Mouse (Mus musculus): ENCODE results near the gene Prkce. TPM values are rescaled to one million over a fixed set of nuclear protein-coding genes. Genes with fewer than 3 reads are reported as not detected.

Gene Prkce
- total RNA-seq (2021), result 10 to 100 TPM; 31.1 to 32.5 TPM

DNA sequence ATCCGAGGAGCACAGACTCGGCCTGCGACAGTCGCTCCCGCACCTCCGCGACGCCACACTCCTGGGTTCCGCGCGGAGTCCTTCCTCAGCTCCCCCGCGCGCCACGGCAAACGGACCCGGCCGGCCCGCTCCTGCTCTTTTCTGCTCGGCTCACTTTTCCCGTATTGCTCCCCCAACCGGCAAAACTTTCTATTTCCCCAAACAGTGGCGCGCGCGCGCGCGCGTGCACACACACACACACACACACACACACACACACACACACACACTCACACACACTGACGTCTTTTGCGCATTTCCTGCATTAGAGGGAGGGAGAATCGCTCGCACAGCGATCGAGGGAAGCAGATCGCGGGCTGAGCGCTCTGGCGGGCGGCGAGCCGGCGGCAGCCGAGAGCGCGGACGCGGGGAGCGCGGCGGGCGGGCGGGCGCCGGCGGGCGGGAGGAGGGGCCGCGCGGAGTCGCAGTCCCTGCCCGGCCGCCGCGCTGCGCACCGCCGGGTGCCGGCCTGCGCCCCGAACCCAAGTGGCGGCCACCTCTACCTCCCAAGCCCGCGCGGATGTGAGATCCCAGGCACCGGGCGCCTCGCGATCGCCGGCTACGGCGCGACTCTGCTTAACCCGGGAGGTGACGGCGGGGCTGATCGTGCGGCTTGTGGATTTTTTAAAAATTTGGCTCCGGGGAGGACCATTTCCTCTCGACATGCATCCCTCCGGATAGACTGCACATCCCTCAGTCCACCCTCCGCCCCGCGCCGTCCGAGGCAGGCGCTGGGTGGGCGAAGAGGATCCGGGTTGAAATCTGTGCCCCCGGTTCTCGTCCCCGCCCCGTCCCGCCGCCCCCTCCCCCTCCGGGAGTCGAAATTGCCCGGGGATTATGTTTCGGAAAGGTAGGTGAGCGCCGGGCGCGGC lies at the start of gene Prkce:
Gene Prkce, plus strand, starts transcription at position 466 of the 911 bp plus-strand sequence.
- intact Hi-C loops (cut with DNase I), result loop anchor here (1.0 to 5.0 kb wide), 4 partner anchors 17 to 185 kb away; no protein-coding TSS in a partner anchor

DNA sequence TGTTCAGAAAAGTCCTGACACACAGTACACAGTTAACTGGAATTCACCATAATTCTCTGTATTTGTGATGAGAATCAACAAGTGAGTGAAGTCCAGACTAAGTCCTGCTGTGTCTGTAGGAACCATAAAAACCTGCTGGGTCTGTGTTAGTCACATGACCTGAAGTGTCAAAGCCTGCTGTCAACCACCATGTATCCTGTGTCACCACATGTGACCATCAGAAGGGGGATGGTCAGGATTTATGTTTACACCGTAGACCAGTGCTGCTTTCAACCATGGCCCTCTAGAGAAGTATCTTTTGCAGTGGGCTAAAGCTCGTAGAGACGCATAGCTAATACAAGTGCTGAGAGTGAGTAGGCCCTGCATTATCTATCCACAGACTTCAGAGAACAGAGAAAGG lies 44.4 kb upstream of the Prkce start:
- intact Hi-C loops (cut with DNase I), result no loop called here
- no peak for DNase-seq

More for the DNA sequence above, at the start of gene Prkce:
- DNase-seq, result peak; percentile 92

DNA sequence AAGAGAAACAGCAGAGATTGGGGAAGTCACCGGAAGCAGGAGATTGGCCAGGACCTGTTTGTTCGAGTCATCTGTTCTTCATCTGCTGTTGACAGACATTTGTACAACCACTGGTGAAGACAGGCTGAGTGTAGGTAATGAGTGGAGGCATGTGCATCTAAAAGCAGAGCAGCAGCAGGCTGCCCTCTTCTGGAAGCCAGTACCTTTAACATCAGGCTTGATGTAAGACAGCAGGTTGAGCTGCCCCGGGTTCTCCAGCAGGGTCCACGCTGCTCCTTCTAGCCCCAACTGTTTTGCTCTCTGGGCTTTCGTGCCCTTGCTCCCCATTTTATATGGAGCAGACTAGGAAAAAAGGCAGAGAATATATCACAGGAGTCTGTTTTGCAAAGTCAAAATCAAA lies 41.7 kb upstream of the Prkce start:
- intact Hi-C loops (cut with DNase I), result no loop called here
- peak in 1 of 2 experiments; percentile 8 for DNase-seq

DNA sequence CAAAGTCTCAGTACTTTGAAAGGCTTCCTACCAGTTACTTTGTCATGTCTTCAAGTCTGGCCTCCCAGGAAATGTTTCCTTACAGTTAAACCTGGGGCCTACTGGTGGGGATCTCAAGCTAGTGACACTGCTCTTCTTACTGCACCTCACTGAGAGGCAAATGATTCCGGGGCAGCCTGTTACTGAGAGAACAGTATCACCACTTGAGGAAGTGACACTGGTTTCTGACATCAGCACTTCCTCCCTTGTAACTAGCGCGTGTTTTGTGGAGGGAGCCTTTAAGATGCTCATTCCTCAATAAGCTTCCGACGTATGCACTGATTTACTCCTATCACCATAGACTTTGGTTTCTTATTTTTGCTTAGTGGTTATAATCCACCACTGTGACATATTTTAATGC lies 39.4 kb upstream of the Prkce start:
- DNase-seq, result no peak
- intact Hi-C loops (cut with DNase I), result no loop called here

DNA sequence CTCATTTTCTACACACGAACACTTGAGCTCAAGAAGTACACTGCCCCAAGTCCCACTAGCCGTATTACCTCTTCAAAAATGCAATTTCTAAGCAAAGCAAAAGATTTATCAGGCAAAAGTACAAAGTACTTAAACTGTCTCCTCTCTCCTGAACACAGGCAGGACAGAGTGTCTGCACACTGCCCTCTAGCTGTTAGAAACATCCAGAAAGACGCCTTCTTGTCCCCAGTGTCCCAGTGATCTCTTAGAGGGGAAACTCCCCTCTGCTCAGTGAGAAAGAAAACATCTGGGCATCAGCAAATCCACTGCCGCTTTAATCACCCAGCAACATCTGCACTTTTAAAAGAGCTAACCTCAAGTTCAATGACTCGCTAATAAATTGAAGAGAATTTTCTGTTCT lies 35.1 kb upstream of the Prkce start:
- intact Hi-C loops (cut with DNase I), result no loop called here
- DNase-seq, result peak; percentile 31

DNA sequence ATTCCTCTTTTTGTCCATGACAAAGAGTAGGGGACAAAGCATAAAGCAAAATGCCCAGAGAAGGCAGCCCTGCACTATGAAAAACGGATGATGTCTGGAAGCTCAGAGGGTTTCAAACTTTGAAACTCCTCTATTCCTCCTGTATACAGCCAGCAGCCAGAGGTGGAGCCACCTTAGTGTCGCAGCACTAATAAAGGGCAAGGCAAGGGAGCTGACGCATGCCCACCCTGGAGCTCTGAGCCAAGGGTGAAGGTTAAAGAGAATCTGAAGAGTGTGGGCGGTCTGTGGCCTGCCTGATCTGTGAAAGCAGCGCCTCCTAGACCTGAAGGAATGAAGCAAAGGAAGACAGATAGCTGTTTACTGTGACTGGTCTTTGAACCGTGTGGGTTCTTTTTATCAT lies 33.1 kb upstream of the Prkce start:
- intact Hi-C loops (cut with DNase I), result no loop called here
- no peak for DNase-seq

DNA sequence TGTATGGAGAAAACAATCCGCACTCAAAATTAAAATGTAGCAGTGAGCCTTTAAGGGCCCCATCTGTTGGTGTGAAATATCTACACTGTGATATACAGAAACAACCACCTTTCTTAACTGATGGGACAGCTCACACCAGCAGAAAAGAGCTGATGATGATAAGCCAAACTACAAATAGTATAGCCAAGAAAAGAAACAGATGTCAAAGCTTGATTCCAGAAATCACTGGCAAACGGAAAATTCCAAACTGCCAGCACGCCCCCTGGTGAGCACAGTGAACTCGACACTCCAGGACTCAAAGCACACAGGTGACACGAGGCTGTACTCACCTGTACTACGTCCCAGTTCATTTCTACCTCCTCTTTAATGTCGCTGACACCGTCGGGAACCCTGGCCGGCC lies 31.8 kb upstream of the Prkce start:
- intact Hi-C loops (cut with DNase I), result no loop called here
- DNase-seq, result no peak

DNA sequence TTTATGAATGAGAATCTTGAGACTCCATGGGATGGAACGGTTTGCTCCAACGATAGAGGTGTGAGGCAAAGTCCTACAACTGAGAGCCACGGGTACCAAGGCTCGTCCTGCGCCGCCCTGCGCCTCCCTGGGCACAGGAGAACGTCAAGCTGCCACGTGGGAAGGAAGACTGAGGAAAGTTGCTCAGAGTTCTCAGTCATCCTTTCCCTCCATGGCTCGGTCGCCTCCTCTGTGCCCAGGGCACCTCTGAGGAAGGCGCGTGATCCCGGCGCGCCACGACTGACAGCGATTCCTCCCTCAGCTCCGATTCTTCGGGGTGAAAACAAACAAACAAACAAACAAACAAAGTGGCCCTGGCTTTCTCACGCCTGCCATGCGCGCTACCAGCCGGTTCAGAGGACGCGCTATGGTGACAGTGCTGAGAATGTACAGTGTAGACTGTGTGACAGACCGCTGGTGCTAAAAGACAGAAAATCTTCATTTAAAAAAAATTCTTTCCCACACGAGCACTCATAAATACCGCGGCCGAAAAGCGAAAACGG lies 23.0 kb upstream of the Prkce start:
- DNase-seq, result peak in 1 of 2 experiments; percentile 19
- intact Hi-C loops (cut with DNase I), result loop anchor here (10.0 kb wide), 1 partner anchor 1120 kb away; the partner anchor contains the start of gene Mcfd2

DNA sequence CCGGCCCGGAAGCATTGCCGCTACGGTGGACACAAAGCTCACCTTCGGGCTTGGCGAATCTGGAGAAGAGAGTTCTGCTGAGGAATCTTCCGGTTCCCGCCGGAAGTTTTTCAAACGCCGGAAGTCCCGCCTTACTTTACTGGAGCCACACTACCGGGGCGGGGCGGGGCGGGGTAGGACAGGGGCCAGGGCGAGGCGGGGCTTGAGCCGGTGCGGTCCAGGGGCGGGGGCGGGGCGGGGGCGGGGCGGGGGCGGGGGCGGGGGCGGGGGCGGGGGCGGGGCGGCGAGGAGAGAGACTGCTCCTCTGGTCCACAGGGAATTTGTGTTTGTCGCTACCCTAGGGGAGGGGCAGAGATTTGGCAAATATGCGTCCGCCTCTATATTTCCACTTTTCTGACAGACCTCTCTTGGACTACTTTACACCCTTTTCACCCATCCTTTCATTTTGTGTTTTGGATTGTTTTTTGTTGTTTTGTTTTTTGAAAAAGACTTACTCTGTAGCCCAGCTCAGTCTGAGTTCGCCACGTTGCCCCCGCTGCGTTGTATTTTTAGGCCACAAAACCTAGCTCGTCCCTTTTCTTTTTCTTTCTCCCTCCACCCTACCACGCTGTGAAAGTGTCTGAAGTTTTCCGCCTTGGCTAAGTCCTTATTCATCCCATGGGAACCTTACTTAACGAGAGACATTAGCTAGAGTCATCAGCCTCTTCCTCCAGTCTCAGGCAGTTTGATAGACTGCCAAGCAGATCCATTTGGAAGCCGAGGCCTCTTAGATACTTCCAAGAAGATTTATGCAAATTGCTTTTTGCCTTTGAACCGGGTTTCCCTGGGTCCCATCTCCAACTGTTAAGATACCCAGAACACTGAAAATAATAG lies 22.3 kb upstream of the Prkce start, which contains the start of gene Srbd1:
Gene Srbd1, minus strand, starts transcription at position 97 of the 873 bp plus-strand sequence.
- peak; percentile 94 to 96 for DNase-seq
- intact Hi-C loops (cut with DNase I), result loop anchor here (10.0 kb wide), 1 partner anchor 1119 kb away; the partner anchor contains the start of gene Mcfd2

DNA sequence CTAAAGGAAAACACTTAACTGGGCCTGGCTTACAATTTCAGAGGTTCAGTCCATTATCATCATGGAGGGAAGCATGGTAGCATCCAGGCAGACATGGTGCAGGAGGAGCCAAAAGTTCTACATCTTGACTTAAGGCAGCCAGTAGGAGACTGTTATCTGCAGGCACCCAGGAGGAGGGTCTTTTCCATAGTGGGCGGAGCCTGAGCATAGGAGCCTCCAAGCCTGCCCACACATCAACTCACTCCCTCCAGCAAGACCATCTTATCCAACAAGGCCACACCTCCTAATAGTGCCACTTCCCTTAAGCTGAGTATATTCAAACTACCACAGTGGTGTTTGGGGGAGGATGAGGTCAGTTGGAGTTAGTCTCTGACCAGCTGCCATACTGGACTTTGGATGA lies 17.9 kb upstream of the Prkce start:
- DNase-seq, result no peak
- intact Hi-C loops (cut with DNase I), result loop anchor here (10.0 kb wide), 1 partner anchor 1115 kb away; the partner anchor contains the start of gene Mcfd2

DNA sequence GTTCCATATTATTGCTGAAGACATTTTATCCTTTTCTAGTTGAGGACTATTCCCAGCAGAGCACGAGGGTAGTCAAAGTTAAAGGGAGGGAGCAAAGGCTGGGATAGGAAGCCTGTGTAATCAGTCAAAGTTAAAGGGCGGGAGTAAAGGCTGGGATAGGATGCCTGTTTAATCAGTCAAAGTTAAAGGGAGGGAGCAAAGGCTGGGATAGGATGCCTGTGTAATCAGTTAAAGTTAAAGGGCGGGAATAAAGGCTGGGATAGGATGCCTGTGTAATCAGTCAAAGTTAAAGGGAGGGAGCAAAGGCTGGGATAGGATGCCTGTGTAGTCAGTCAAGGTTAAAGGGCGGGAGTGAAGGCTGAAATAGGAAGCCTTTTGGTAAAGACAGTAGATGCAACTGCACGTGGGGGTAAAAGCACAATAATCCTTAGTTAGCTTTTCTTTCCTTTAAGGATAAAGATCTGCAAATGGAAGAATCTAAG lies 16.7 kb upstream of the Prkce start:
- peak; percentile 71 to 73 for DNase-seq
- intact Hi-C loops (cut with DNase I), result no loop called here

DNA sequence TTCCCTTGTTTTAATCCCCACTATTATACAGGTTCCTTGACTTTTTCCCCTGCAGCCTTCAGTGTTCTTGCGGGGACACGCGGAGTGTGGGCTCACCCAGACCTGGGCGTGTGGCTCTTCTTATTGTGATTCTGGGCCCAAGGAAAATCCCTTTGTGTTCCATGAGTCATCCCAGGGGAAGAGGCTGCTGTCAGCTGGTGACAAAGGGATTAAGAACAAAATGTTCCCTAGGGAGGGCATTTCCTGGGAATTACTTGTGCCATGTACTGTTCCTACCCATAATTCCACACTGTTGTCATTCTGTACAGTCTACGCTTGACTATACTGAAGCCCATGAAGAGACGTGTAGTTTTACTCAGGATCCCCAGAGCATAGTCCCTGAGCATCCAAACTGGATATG lies 10.6 kb upstream of the Prkce start:
- no peak for DNase-seq
- intact Hi-C loops (cut with DNase I), result no loop called here

DNA sequence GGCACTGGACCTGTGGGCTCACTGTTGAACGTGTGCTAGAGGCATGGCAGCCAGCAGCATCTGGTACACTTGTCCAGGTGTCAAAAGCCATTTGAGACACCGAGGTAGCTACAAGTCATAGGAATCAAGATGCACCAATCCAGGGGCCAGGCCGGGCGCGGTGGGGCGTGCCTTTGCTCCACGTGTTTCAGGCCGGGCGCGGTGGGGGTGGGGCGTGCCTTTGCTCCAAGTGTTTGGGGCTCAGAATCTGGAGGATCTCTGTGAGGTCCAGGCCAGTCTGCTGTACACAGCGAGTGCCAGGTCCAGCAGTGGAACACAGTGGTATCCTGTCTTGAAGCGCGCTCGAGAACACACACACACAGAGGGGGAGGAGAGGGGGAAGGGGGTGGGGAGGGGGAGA lies 4.9 kb upstream of the Prkce start:
- DNase-seq, result no peak
- intact Hi-C loops (cut with DNase I), result loop anchor here (1.0 to 5.0 kb wide), 2 partner anchors 283 to 650 kb away; no protein-coding TSS in a partner anchor

DNA sequence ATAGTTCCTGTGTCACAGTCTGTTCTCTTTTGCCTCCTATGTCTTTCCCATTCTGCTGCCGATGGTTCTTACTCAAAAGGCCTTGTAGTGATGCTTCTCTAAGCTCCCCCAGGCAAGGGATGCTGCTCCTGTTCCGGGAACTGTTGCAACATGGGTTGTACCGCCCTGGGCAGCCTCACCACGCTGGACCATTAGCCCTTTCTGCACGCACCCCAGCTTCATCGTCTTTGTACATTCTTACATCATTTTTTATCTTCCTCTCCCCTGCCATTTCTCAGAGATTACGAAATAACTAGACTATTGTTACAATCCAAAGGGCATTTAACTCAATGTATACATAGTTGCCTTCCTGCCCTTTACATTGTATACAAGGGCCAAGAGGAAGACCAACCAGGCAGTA lies 3.2 kb upstream of the Prkce start:
- intact Hi-C loops (cut with DNase I), result loop anchor here (5.0 kb wide), 1 partner anchor 648 kb away; no protein-coding TSS in a partner anchor

DNA sequence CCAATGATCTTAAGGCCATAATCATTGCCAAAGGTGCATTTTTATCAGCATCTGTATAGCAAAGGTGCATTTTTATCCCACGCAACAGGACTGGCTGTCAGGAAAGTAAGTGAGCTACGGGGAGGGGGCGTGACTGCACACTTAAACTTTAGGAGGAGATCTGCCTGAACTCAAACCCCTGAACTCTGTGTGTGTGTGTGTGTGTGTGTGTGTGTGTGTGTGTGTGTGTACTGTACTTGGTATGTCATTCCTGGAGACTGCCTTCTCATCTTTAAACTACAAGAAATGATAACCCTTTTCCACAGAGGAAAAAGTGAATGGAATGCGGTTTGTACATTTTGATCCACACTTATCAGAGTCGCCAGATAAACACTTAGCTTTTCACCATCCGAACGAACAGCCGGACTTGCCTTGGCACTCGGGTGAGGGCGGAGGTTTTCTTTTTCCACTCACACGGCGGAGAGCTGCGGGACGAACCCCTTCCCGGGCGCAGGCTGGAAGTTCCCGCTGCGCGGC lies 1.5 kb upstream of the Prkce start:
- DNase-seq, result peak in 1 of 2 experiments; percentile 29
- intact Hi-C loops (cut with DNase I), result loop anchor here (5.0 kb wide), 2 partner anchors 51 to 186 kb away; no protein-coding TSS in a partner anchor

More for the DNA sequence above, 3.2 kb upstream of the Prkce start:
- DNase-seq, result no peak

DNA sequence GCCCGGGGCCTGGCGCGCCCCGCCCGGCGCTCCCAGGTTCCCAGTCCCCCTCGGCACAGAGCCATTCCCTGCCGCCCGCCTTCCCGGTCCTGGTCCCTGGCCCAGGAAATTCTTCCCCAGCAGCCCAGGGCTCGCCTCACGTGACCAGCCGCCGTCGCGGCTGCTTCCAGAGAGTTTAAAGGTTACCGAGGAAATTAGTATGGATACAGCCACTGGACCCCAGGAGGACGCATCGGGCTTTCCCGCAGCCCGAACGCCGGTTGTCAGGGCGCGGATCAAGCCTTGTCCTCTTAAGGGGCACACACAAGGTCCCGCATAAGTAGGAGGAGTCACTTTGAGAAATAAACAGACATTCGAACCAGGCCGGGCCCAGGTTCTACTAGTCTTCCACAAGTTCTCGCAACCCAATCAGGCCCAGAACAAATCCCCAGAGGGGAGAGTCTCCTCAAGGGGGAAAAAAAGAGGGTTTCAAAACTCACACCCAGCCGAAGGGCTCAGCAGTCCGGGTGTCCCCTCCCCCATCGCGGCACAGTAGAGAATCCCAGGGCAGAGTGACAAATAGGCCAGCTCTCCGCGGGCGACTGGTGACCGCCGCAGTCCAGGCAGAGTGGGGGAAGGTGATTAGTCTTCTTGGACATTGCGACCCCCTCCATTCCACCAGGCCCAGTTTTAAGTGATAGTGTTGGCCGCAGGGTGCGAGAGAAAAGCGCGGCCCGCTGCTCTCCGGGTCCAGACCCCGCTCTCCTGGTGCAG lies 842 bp upstream of the Prkce start:
- intact Hi-C loops (cut with DNase I), result loop anchor here (1.0 to 5.0 kb wide), 3 partner anchors 51 to 186 kb away; no protein-coding TSS in a partner anchor
- DNase-seq, result peak; percentile 94

DNA sequence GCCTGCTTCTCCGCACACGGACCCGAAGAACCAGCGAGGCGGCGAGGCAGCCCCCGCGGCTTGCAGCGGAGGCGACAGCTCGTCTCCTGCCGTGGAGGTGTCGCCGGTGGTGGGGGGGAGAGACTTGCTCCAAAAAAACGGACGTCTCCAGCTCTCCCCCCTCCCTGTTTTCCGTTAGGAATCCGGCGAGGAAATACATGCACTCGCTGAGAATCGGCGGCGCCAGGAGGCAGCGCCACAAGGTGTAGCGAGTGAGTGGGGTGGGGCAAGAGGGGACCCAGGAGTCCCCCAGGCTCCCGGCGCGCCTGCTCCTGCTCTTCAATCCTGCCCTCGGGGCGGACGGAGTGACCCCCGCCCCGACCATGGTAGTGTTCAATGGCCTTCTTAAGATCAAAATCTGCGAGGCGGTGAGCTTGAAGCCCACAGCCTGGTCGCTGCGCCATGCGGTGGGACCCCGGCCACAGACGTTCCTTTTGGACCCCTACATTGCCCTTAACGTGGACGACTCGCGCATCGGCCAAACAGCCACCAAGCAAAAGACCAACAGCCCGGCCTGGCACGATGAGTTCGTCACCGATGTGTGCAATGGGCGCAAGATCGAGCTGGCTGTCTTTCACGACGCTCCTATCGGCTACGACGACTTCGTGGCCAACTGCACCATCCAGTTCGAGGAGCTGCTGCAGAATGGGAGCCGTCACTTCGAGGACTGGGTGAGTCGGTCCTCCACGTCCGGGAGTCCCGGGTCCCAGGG lies 821 bp downstream of the Prkce start:
- intact Hi-C loops (cut with DNase I), result loop anchor here (2.0 to 5.0 kb wide), 3 partner anchors 16 to 184 kb away; no protein-coding TSS in a partner anchor
- DNase-seq, result peak; percentile 60 to 62

DNA sequence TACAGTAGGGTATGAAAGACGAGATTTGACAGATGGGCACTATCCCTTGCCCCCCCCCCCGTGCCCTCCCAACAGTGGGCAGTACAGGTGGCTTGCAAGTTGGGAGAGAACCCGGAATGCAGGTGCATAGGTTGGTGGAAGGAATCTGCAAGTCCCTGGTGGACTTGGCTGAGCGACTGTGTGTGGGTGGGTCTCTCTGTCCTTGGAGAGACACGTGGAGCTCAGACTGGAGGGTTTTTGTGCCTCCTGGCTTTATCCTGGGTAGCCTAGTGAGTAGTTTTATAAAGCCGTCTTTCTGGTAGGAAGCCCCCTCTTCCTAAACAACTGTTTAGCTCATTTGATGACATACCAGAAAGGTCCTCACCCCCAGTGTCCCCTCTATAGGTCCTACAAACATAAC lies 1.5 kb downstream of the Prkce start:
- intact Hi-C loops (cut with DNase I), result loop anchor here (2.0 to 5.0 kb wide), 3 partner anchors 16 to 183 kb away; no protein-coding TSS in a partner anchor
- peak; percentile 31 to 32 for DNase-seq
